Mouse (Mus musculus) common myeloid progenitor, adult 5-6 weeks (primary cell): ENCODE data around the gene Lrrc4. TPM values are rescaled to one million over a fixed set of nuclear protein-coding genes. Genes with fewer than 3 reads are reported as not detected.

Experiments
- ATAC-seq: replicated peaks from 2 replicates; pipeline ENCODE4 v1.8.0; 2016; ENCODE audit warnings: low read depth, mild to moderate bottlenecking, moderate TSS enrichment, inconsistent platforms; ENCODE audit not compliant: poor library complexity, severe bottlenecking
- total RNA-seq: library from RNA; stranded (forward); fragments of 200-1000, 187-1606 nt; gene quantifications from 2 replicates; pipeline ENCODE4 v1.2.3, GENCODE M21; 2017

The Lrrc4 gene
- total RNA-seq, 1 experiment from 2014 or later: 0.37 TPM

GRCm38 (mm10) chr6:28743586-28743985 is 88.0 kb downstream of the Lrrc4 start:
- no peak for ATAC-seq

GRCm38 (mm10) chr6:28737601-28738000 is 93.9 kb downstream of the Lrrc4 start:
- ATAC-seq: no peak

- no peak for ATAC-seq
These were observed 94.9 kb downstream of the Lrrc4 start for GRCm38 (mm10) chr6:28736665-28737064.

- no peak for ATAC-seq
These were observed 96.4 kb downstream of the Lrrc4 start for GRCm38 (mm10) chr6:28735116-28735515.

GRCm38 (mm10) chr6:28733884-28734647 is 97.5 kb downstream of the Lrrc4 start:
- no peak for ATAC-seq

GRCm38 (mm10) chr6:28731246-28731645 is 100.3 kb downstream of the Lrrc4 start:
- ATAC-seq: no peak

- ATAC-seq: 0 out of 2 replicates have a peak, but pooled peaks have one; percentile 11
These were observed 101.9 kb downstream of the Lrrc4 start for GRCm38 (mm10) chr6:28729649-28730048.

GRCm38 (mm10) chr6:28729236-28729635 is 102.3 kb downstream of the Lrrc4 start:
- no peak for ATAC-seq

GRCm38 (mm10) chr6:28724776-28725175 is 106.8 kb downstream of the Lrrc4 start:
- no peak for ATAC-seq

- ATAC-seq: peak; percentile 96
These were observed 108.5 kb downstream of the Lrrc4 start for GRCm38 (mm10) chr6:28723059-28723458.

GRCm38 (mm10) chr6:28720391-28721171 is 111.0 kb downstream of the Lrrc4 start:
- ATAC-seq: no peak

GRCm38 (mm10) chr6:28717845-28718237 is 113.7 kb downstream of the Lrrc4 start:
- no peak for ATAC-seq

GRCm38 (mm10) chr6:28717203-28717844 is 114.2 kb downstream of the Lrrc4 start:
- no peak for ATAC-seq

GRCm38 (mm10) chr6:28710035-28710434 is 121.5 kb downstream of the Lrrc4 start:
- ATAC-seq: no peak

GRCm38 (mm10) chr6:28706976-28707592 is 124.5 kb downstream of the Lrrc4 start:
- peak; percentile 56; the same call in 1 of the 2 replicates for ATAC-seq

GRCm38 (mm10) chr6:28706108-28706975 is 125.2 kb downstream of the Lrrc4 start:
- no peak for ATAC-seq

- ATAC-seq: peak; percentile 41; the same call in 1 of the 2 replicates
These were observed 126.0 kb downstream of the Lrrc4 start for GRCm38 (mm10) chr6:28705384-28706107.

- no peak for ATAC-seq
These were observed 126.9 kb downstream of the Lrrc4 start for GRCm38 (mm10) chr6:28704612-28705011.

- no peak for ATAC-seq
These were observed 134.3 kb downstream of the Lrrc4 start for GRCm38 (mm10) chr6:28697214-28697613.
